Mouse (Mus musculus) kidney, embryonic 16.5 days (tissue): ENCODE data around the gene Obp2b. TPM values are rescaled to one million over a fixed set of nuclear protein-coding genes. Genes with fewer than 3 reads are reported as not detected.

Experiments
- ATAC-seq: fragments of 200-750 bp; cut with Nextera tagmentation; 2 replicates; pipeline ENCODE4 v1.8.0; 2017; ENCODE audit warnings: moderate TSS enrichment; ENCODE audit not compliant: low FRiP score, low TSS enrichment
- H3K27ac ChIP-seq: fragments of 300-500 bp; sonication (generic); 2 replicates; pipeline ENCODE4 v1.5.1; 2014; ENCODE audit warnings: low read length
- H3K27me3 ChIP-seq: fragments of 300-500 bp; sonication (generic); 2 replicates; pipeline ENCODE4 v1.6.1; 2014; ENCODE audit warnings: low read length, control low read depth, mixed read lengths; ENCODE audit not compliant: insufficient read depth
- H3K36me3 ChIP-seq: fragments of 300-500 bp; sonication (generic); 2 replicates; pipeline ENCODE4 v1.6.1; 2014; ENCODE audit warnings: low read length, control low read depth, mixed read lengths; ENCODE audit not compliant: insufficient read depth
- H3K4me1 ChIP-seq: fragments of 300-500 bp; sonication (generic); 2 replicates; pipeline ENCODE4 v1.6.1; 2014; ENCODE audit warnings: low read length, control low read depth, mixed read lengths; ENCODE audit not compliant: insufficient read depth
- H3K4me2 ChIP-seq: fragments of 300-500 bp; sonication (generic); replicated peaks from 2 replicates; pipeline ENCODE4 v1.6.1; 2014; ENCODE audit warnings: low read depth, low read length
- H3K4me3 ChIP-seq: fragments of 300-500 bp; sonication (generic); 2 replicates; pipeline ENCODE4 v1.5.1; 2014; ENCODE audit warnings: mild to moderate bottlenecking, low read length
- H3K9ac ChIP-seq: fragments of 300-500 bp; sonication (generic); replicated peaks from 2 replicates; pipeline ENCODE4 v1.6.1; 2014; ENCODE audit warnings: low read length
- H3K9me3 ChIP-seq: fragments of 300-500 bp; sonication (generic); 2 replicates; pipeline ENCODE4 v1.6.1; 2016; ENCODE audit warnings: low read length, control low read depth
- WGBS: fragments of 180-500 bp; shearing (Covaris S2); extraction: QIAGEN DNeasy Blood & Tissue Kit; methylation state at CpG from one replicate; pipeline ENCODE4 v1.1.7; 2014; 5-methylcytosine and 5-hydroxymethylcytosine counted together
- polyA plus RNA-seq: library from polyadenylated mRNA; unstranded; fragments of >200 nt; fragmentation: Nextera tagmentation; extraction: Ambion mirVana; gene quantifications from 2 replicates; pipeline ENCODE4 v1.2.1, GENCODE M21; 2015

The Obp2b gene
- polyA plus RNA-seq, 1 experiment from 2014 or later = not detected

GRCm38 (mm10) chr2:25774640-25775039 lies 37.8 kb downstream of the Obp2b start:
- Histone ChIP-seq H3K9me3 (no peaks in the 10 kb centered on the region), H3K4me3 (no peak overlapping the region), H3K9ac (no peak overlapping the region), H3K27ac (no peak overlapping the region), H3K4me1 (no peaks in the 10 kb centered on the region), H3K36me3 (no peaks in the 10 kb centered on the region), H3K4me2 (no peak overlapping the region), H3K27me3 (no peaks in the 10 kb centered on the region)
- WGBS = 86% methylated on average over 2 of the region's 2 CpGs
- ATAC-seq = no peak

GRCm38 (mm10) chr2:25775991-25776390 lies 39.2 kb downstream of the Obp2b start:
- Histone ChIP-seq H3K9ac (no peak overlapping the region), H3K4me2 (no peak overlapping the region), H3K36me3 (no peaks in the 10 kb centered on the region), H3K9me3 (no peaks in the 10 kb centered on the region), H3K27me3 (no peaks in the 10 kb centered on the region), H3K4me1 (no peaks in the 10 kb centered on the region), H3K4me3 (no peak overlapping the region), H3K27ac (no peak overlapping the region)
- 56% methylated on average over 3 of the region's 3 CpGs for WGBS
- ATAC-seq = no peak

- WGBS = 83% methylated on average over 1 of the region's 1 CpGs
Measured at GRCm38 (mm10) chr2:25776717-25777116, 39.9 kb downstream of the Obp2b start, which contains the start of gene Lcn11. TSS of gene Lcn11 (plus strand) at chr2:25777017.

GRCm38 (mm10) chr2:25779076-25779475 lies 42.3 kb downstream of the Obp2b start:
- H3K36me3 ChIP-seq = no peaks in the 10 kb centered on the region
- no peak overlapping the region for H3K4me2 ChIP-seq
- no peak overlapping the region for H3K4me3 ChIP-seq
- no peaks in the 10 kb centered on the region for H3K4me1 ChIP-seq
- ATAC-seq = no peak
- no peaks in the 10 kb centered on the region for H3K9me3 ChIP-seq
- H3K27me3 ChIP-seq = no peaks in the 10 kb centered on the region
- no peak overlapping the region for H3K9ac ChIP-seq
- H3K27ac ChIP-seq = no peak overlapping the region
- 85% methylated on average over 9 of the region's 9 CpGs for WGBS

More at GRCm38 (mm10) chr2:25776717-25777116, 39.9 kb downstream of the Obp2b start, which contains the start of gene Lcn11:
- no peak within 1 kb of the TSS for H3K4me2 ChIP-seq
- no peak for ATAC-seq
- H3K36me3 ChIP-seq = no peaks in the 10 kb centered on the region
- no peaks in the 10 kb centered on the region for H3K4me1 ChIP-seq
- no peak within 1 kb of the TSS for H3K4me3 ChIP-seq
- H3K9ac ChIP-seq = no peak within 1 kb of the TSS
- no peaks in the 10 kb centered on the region for H3K27me3 ChIP-seq
- no peaks in the 10 kb centered on the region for H3K9me3 ChIP-seq
- no peak within 1 kb of the TSS for H3K27ac ChIP-seq

- no peaks in the 10 kb centered on the region for H3K9me3 ChIP-seq
- H3K4me3 ChIP-seq = no peak overlapping the region
- H3K27me3 ChIP-seq = no peaks in the 10 kb centered on the region
- no peaks in the 10 kb centered on the region for H3K4me1 ChIP-seq
- no peak for ATAC-seq
- WGBS = 43% methylated on average over 4 of the region's 4 CpGs
- no peak overlapping the region for H3K4me2 ChIP-seq
- H3K36me3 ChIP-seq = no peaks in the 10 kb centered on the region
- H3K9ac ChIP-seq = no peak overlapping the region
- H3K27ac ChIP-seq = no peak overlapping the region
Measured at GRCm38 (mm10) chr2:25780921-25781320, 44.1 kb downstream of the Obp2b start.

GRCm38 (mm10) chr2:25781957-25782356 lies 45.1 kb downstream of the Obp2b start, which contains the start of gene Gm13539:
TSS of gene Gm13539 (plus strand) at chr2:25782257.
- Histone ChIP-seq H3K9me3 (no peaks in the 10 kb centered on the region), H3K4me2 (no peak within 1 kb of the TSS), H3K36me3 (no peaks in the 10 kb centered on the region), H3K27ac (no peak within 1 kb of the TSS), H3K4me1 (no peaks in the 10 kb centered on the region), H3K27me3 (no peaks in the 10 kb centered on the region), H3K4me3 (no peak within 1 kb of the TSS), H3K9ac (no peak within 1 kb of the TSS)
- no peak for ATAC-seq
- WGBS = 92% methylated on average over 3 of the region's 3 CpGs

- Histone ChIP-seq H3K9me3 (no peaks in the 10 kb centered on the region), H3K4me1 (no peaks in the 10 kb centered on the region), H3K27ac (no peak overlapping the region), H3K9ac (no peak overlapping the region), H3K4me3 (no peak overlapping the region), H3K27me3 (no peaks in the 10 kb centered on the region), H3K4me2 (no peak overlapping the region), H3K36me3 (no peaks in the 10 kb centered on the region)
- no peak for ATAC-seq
- 75% methylated on average over 5 of the region's 5 CpGs for WGBS
Measured at GRCm38 (mm10) chr2:25785573-25786322, 48.9 kb downstream of the Obp2b start.

- H3K4me2 ChIP-seq = no peak overlapping the region
- WGBS = 84% methylated on average over 3 of the region's 3 CpGs
- H3K27ac ChIP-seq = no peak overlapping the region
- H3K27me3 ChIP-seq = no peaks in the 10 kb centered on the region
- no peaks in the 10 kb centered on the region for H3K4me1 ChIP-seq
- no peaks in the 10 kb centered on the region for H3K9me3 ChIP-seq
- ATAC-seq = no peak
- H3K9ac ChIP-seq = no peak overlapping the region
- no peak overlapping the region for H3K4me3 ChIP-seq
- no peaks in the 10 kb centered on the region for H3K36me3 ChIP-seq
Measured at GRCm38 (mm10) chr2:25789092-25789491, 52.3 kb downstream of the Obp2b start.
